Mouse (Mus musculus): ENCODE results near the gene Akr1b10. TPM values are rescaled to one million over a fixed set of nuclear protein-coding genes. Genes with fewer than 3 reads are reported as not detected.
"Not testable (repeated sequence)": the region's sequence is repeated elsewhere in the genome, so short reads cannot be mapped to it uniquely, and the experiment has no call there.

Akr1b10 gene
- polyA plus RNA-seq, 1 experiment from 2014 or later = 14.2 TPM

DNA sequence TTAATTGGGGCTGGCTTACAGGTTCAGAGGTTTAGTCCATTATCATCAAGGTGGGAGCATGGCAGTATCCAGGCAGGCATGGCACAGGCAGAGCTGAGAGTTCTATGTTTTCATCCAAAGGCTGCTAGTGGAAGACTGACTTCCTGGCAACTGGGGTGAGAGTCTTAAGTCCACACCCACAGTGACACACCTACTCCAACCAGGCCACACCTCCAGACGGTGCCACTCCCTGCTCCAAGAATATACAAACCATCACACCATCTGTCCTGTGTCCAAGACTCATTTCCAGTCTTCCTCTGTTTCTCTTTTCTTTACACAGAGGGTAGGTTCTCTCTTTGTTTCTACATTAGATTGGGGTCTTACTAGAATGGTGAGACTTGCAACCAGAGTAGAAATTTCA is 29.4 kb downstream of the Akr1b10 start:
- not testable (repeated sequence) for H3K4me1 ChIP-seq (ENCODE audit: control insufficient read depth, insufficient read depth, low read length); H3K36me3 ChIP-seq (ENCODE audit: control insufficient read depth, insufficient read depth, low read length); H3K27me3 ChIP-seq (ENCODE audit: control insufficient read depth, insufficient read depth, low read length); ATAC-seq (ENCODE audit: low FRiP score); H3K9ac ChIP-seq (ENCODE audit: low read length); DNase-seq (ENCODE audit: low spot score, missing footprints); H3K4me3 ChIP-seq (ENCODE audit: low read depth, low read length); H3K4me2 ChIP-seq; H3K9me3 ChIP-seq (ENCODE audit: control insufficient read depth, low read length); H3K27ac ChIP-seq (ENCODE audit: low read depth, low read length)
- 69% methylated on average over 1 of the region's 1 CpGs for WGBS

DNA sequence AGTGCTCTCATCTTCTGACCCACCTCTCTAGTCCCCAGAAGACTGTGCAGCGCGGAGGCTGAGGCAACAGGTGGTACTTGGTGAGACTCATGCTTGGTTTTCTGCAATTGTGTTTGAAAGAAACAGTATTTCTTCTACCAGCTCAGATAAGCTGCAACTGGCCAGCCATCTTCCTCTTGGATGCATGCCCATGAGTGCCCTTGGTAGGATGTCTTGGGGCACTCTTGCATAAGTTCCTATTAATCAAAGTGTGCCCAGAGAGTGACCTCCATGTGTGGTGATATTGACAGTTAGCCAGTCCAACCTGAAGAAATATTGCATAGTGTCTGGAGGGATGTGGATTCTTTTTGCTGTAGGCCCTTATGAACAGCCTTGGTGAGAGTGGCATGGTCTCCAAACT is 32.5 kb downstream of the Akr1b10 start:
- Histone ChIP-seq H3K9me3 (ENCODE audit: control insufficient read depth, low read length) (no peaks in the 10 kb centered on the region), H3K4me3 (ENCODE audit: low read depth, low read length) (no peak overlapping the region), H3K36me3 (ENCODE audit: control insufficient read depth, insufficient read depth, low read length) (no peaks in the 10 kb centered on the region), H3K4me1 (ENCODE audit: control insufficient read depth, insufficient read depth, low read length) (no peaks in the 10 kb centered on the region), H3K4me2 (no peak overlapping the region), H3K9ac (ENCODE audit: low read length) (no peak overlapping the region), H3K27me3 (ENCODE audit: control insufficient read depth, insufficient read depth, low read length) (no peaks in the 10 kb centered on the region), H3K27ac (ENCODE audit: low read depth, low read length) (no peak overlapping the region)
- DNase-seq (ENCODE audit: low spot score, missing footprints) (no peak), ATAC-seq (ENCODE audit: low FRiP score) (no peak)
- 97% methylated on average over 2 of the region's 2 CpGs for WGBS

DNA sequence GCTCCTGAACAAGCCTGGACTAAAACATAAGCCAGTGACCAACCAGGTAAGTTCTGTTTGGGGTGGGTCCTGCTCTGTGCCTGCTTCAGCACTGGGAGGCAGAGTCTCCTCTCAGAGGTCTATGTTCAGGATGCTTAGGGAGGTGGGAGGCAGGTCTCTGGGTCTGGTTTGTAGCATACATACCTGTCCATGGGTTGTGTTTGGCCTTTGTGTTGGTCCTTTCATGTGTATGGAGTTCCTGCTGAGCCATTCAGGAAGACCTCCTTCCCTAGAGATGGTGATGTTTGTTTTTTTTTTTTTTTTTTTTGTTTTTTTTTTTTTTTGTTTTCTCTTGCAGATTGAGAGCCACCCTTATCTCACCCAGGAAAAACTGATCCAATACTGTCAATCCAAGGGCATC is 35.1 kb downstream of the Akr1b10 start:
- Histone ChIP-seq H3K4me3 (ENCODE audit: low read depth, low read length) (no peak overlapping the region), H3K4me1 (ENCODE audit: control insufficient read depth, insufficient read depth, low read length) (no peaks in the 10 kb centered on the region), H3K27me3 (ENCODE audit: control insufficient read depth, insufficient read depth, low read length) (no peaks in the 10 kb centered on the region), H3K9me3 (ENCODE audit: control insufficient read depth, low read length) (no peaks in the 10 kb centered on the region), H3K4me2 (no peak overlapping the region), H3K36me3 (ENCODE audit: control insufficient read depth, insufficient read depth, low read length) (no peaks in the 10 kb centered on the region), H3K9ac (ENCODE audit: low read length) (no peak overlapping the region), H3K27ac (ENCODE audit: low read depth, low read length) (no peak overlapping the region)
- ATAC-seq (ENCODE audit: low FRiP score) (no peak), DNase-seq (ENCODE audit: low spot score, missing footprints) (no peak)

DNA sequence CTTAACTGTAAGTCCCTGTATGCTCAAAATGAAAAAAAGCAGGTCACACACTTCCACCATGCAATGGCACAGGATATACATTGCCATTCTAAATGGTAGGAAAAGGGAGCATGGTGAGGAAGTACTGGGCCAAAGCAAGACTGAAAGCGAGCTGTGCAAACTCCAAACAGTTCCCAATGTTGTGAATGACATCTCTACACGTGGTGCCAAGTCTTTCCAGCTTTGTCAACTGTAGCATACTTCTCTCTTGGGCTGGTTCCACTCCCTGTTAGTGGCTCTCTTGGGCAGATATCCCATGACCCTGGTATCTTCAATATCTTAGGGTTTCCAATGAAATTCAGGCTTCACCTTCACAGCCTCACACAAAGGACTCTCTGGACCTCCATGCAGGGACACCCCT is 55.0 kb downstream of the Akr1b10 start:
- ATAC-seq (ENCODE audit: low FRiP score) (no peak), DNase-seq (ENCODE audit: low spot score, missing footprints) (peak; percentile 69)
- WGBS = 67% methylated on average over 2 of the region's 2 CpGs
- Histone ChIP-seq H3K4me2 (no peak overlapping the region), H3K36me3 (ENCODE audit: control insufficient read depth, insufficient read depth, low read length) (no peaks in the 10 kb centered on the region), H3K4me1 (ENCODE audit: control insufficient read depth, insufficient read depth, low read length) (no peaks in the 10 kb centered on the region), H3K27ac (ENCODE audit: low read depth, low read length) (no peak overlapping the region), H3K9ac (ENCODE audit: low read length) (no peak overlapping the region), H3K27me3 (ENCODE audit: control insufficient read depth, insufficient read depth, low read length) (no peaks in the 10 kb centered on the region), H3K4me3 (ENCODE audit: low read depth, low read length) (no peak overlapping the region), H3K9me3 (ENCODE audit: control insufficient read depth, low read length) (no peaks in the 10 kb centered on the region)

DNA sequence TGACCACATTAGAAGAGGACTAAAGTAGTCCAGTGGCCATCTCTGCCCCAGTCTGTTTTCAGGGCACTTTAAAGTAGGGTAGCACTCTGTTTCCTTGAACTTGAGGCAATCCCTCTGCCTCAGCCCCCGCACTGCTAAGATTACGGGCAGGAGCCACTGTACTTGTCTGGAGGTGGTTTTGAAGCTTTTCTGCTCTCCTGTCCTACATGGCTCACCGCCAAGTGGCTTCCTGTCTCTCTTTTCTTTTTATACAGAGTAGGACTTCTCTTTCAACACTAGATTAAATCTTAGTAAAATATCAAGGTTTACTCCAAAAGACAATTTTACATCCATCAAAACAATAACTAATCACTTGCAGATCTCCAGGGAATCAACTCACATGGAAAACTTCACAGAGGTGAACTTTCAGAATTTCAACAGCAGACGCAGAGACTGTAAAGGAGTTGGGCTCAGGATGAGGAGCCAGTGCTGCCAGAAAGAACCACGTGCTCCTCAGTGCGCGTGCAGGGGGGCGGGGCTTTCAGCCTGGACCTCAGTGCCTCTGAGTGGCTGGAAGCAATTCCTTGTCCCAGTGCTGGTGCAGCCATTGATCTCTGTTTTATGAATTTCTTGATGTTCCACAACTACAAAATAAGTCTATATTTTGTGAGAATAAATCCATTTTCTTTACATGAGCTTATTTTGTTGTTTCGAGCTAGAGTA is 57.7 kb downstream of the Akr1b10 start:
- ATAC-seq (ENCODE audit: low FRiP score) (no peak), DNase-seq (ENCODE audit: low spot score, missing footprints) (peak; percentile 23)
- Histone ChIP-seq H3K4me1 (ENCODE audit: control insufficient read depth, insufficient read depth, low read length) (no peaks in the 10 kb centered on the region), H3K4me2 (no peak overlapping the region), H3K27me3 (ENCODE audit: control insufficient read depth, insufficient read depth, low read length) (no peaks in the 10 kb centered on the region), H3K36me3 (ENCODE audit: control insufficient read depth, insufficient read depth, low read length) (no peaks in the 10 kb centered on the region), H3K9ac (ENCODE audit: low read length) (no peak overlapping the region), H3K27ac (ENCODE audit: low read depth, low read length) (no peak overlapping the region), H3K9me3 (ENCODE audit: control insufficient read depth, low read length) (no peaks in the 10 kb centered on the region), H3K4me3 (ENCODE audit: low read depth, low read length) (no peak overlapping the region)
- WGBS = 73% methylated on average over 9 of the region's 9 CpGs

- ATAC-seq (ENCODE audit: low FRiP score) (no peak), DNase-seq (ENCODE audit: low spot score, missing footprints) (peak; percentile 54)
- Histone ChIP-seq H3K27me3 (ENCODE audit: control insufficient read depth, insufficient read depth, low read length) (no peaks in the 10 kb centered on the region), H3K27ac (ENCODE audit: low read depth, low read length) (no peak overlapping the region), H3K4me3 (ENCODE audit: low read depth, low read length) (no peak overlapping the region), H3K4me2 (no peak overlapping the region), H3K9me3 (ENCODE audit: control insufficient read depth, low read length) (no peaks in the 10 kb centered on the region), H3K4me1 (ENCODE audit: control insufficient read depth, insufficient read depth, low read length) (no peaks in the 10 kb centered on the region), H3K36me3 (ENCODE audit: control insufficient read depth, insufficient read depth, low read length) (no peaks in the 10 kb centered on the region), H3K9ac (ENCODE audit: low read length) (no peak overlapping the region)
- 95% methylated on average over 2 of the region's 2 CpGs for WGBS
Observed at GRCm38 (mm10) chr6:34443791-34444190, 59.8 kb downstream of the Akr1b10 start.

Other genes with a start within 250 kb of the Akr1b10 start
- gene Slc35b4, start 207.1 kb upstream of the Akr1b10 start, polyA plus RNA-seq (2014; fragmentation: Nextera tagmentation; extraction: Ambion mirVana) = 55.8 and 58.4 TPM in 2 replicates
- 216 and 221 TPM in 2 replicates for gene Akr1b3, start 66.7 kb upstream of the Akr1b10 start, polyA plus RNA-seq (2014; fragmentation: Nextera tagmentation; extraction: Ambion mirVana)
- gene Akr1b8, start 30.1 kb upstream of the Akr1b10 start, polyA plus RNA-seq (2014; fragmentation: Nextera tagmentation; extraction: Ambion mirVana) = 23.0 and 25.5 TPM in 2 replicates
- gene Akr1b7, start 28.1 kb downstream of the Akr1b10 start, polyA plus RNA-seq (2014; fragmentation: Nextera tagmentation; extraction: Ambion mirVana) = not detected in 2 replicates
- 63.7 and 64.1 TPM in 2 replicates for gene Bpgm, start 92.0 kb downstream of the Akr1b10 start, polyA plus RNA-seq (2014; fragmentation: Nextera tagmentation; extraction: Ambion mirVana)
- 134 and 149 TPM in 2 replicates for gene Cald1, start 214.3 kb downstream of the Akr1b10 start, polyA plus RNA-seq (2014; fragmentation: Nextera tagmentation; extraction: Ambion mirVana)